Mouse (Mus musculus) c-Kit-negative CD71-positive TER-119-positive erythroid progenitor cells, embryonic 14.5 days (primary cell): ENCODE measurements around the gene Gm17334.
"Not testable (repeated sequence)": the region's sequence is repeated elsewhere in the genome, so short reads cannot be mapped to it uniquely, and the experiment has no call there.

Experiments used
- DNase-seq: peaks from one replicate; pipeline ENCODE4 v3.0.0-alpha.2; 2013; ENCODE audit warnings: low read depth, low spot score

The Gm17334 gene

GRCm38 (mm10) chr11:53771001-53771744 is 1.8 kb downstream of the Gm17334 start:
- DNase-seq = no peak

GRCm38 (mm10) chr11:53770125-53770791 is 2.7 kb downstream of the Gm17334 start:
- no peak for DNase-seq

GRCm38 (mm10) chr11:53769760-53770124 is 3.2 kb downstream of the Gm17334 start, which contains the start of gene Irf1:
TSS of gene Irf1 (plus strand) at chr11:53770014.
- DNase-seq = no peak

DNA sequence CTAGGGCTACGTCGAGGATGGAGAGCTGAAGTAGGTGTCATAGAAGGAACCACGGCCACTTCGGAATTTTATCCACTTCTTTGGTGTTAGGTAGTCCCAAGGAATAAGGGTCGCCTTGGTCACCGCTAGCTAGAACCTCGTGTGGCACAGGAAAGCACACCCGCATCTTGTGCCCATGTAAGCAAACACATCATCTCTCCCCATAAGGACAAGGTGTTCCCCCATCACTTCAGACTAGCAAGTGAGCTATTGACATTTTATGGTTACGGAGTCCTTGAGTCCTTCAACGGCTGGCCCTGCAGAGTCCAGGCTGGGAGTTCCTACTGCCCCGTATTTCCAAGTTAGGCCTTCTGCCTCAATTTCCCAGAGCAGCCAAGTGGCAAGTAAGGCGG is 3.8 kb downstream of the Gm17334 start:
- DNase-seq = no peak

DNA sequence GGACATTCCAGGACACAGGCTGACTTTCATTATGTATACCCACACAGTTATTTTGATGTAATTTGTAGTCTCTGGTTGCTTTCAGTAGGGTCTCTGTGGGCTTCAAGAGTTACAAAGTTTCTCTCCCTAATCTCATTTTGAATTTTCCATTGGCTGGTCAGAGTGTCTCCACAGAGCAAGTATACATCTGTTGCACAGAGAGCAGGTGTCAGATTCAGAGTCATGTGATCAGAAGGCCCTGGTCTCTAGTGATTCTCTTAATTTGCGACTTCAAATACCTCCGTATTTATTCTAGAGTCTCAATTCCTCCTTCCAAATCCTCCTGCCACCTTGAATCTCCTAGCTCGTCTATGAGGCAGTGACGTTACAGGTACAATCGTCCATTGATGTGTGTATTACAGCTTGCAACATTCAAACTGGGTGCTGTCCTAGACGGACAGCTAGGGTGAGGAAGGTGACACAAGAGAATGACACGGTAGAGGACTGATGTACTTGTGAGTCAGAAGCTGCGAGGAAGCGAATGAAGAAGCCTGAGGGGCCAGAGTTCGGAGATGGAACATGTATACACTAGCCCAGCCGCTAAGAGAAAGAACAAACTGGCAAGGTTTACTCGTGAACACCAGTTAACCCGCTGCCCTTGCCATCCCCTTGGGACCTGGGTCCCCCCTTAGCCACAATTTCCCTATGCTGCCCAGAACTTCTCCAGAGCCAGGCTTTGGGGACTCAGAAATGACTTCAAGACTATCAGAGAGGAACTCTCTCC is 4.4 kb downstream of the Gm17334 start:
- DNase-seq = no peak

DNA sequence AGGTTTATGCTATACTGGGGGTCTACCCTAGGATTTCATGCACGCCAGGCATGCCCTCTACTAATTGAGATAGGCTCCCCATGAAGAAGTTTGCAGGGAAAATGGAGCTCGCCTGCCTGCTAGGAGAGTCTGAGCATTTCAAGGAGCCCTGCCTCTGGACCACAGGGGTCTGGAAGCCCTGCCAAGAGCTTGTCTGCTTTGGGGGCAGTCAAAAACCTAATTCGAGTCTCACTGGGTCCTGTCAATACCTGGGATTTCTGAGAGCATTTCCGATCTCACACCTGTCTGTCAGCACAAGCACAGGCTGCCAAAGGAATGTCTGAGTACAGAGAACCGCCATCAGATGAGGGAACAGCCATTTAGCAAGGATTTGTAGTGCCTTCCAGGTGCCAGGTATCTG is 8.4 kb downstream of the Gm17334 start:
- no peak for DNase-seq

GRCm38 (mm10) chr11:53763496-53764140 is 9.4 kb downstream of the Gm17334 start:
- DNase-seq = no peak

GRCm38 (mm10) chr11:53762827-53763495 is 10.0 kb downstream of the Gm17334 start:
- DNase-seq = no peak

GRCm38 (mm10) chr11:53762426-53762825 is 10.6 kb downstream of the Gm17334 start:
- no peak for DNase-seq

DNA sequence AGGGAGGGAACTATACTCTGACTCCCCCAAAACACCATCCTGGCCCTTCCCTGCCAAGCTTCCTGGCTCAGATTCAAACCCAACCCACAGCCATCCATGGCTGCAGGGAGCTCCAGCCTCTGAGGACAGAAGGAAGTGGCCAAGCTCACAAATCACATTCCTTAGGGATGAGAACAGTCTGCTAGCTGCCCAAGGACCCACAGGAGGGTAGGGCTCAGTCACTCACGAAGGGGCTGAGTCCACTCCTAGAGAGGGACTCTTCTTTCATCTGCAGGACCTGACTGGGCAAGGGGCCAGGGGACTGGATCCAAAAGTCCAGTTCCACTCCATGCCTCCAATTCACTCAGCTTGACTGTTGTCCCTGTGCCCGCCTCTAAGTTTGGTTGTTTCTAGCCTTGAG is 11.2 kb downstream of the Gm17334 start:
- no peak for DNase-seq

DNA sequence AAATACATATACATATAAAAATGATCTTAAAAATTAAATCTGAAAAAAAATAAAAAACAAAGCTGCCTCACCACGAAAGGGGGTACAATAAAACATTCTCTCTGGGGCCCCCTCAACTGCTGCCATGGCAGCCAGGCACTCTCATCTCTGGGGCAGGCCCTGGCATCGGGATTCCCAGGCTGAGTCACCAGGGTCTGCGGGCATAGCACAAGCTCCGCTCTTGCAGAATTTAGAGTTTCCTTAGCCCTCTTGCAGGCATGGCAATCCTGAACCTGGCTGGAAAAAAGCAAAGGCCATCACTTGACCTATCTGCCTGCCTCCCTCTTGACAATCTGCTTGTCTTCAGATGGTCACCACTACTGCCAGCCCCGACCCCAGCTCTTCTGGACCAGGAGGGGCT is 11.7 kb downstream of the Gm17334 start:
- DNase-seq = no peak

GRCm38 (mm10) chr11:53759545-53760406 is 13.2 kb downstream of the Gm17334 start:
- no peak for DNase-seq

DNA sequence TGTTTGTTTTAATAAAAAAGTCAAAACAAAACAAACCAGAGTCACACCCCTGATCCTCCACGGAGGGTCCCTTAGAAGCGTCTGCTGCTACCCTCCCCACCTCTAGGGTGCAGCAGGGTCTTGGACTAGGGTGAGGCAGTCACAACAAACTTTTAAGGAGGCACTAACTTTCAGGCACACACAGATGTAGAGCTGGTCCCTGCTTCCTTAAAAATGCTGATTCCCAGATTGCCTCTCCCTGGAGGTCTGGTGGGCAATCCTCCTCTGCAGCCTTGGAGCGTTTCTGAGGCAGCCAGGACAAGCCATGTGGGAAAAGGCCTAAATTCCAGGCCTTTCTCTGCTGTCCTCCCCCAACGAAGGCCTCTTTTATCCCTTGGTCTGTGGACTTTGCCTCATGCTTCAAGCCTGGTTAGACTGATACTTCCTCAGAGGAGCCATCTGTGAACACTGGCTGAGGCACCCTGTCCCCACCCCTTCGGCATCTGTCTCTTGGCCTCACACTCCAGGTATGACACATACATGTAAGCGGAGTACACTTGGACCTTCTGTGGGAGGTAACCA is 14.1 kb downstream of the Gm17334 start:
- DNase-seq = no peak

DNA sequence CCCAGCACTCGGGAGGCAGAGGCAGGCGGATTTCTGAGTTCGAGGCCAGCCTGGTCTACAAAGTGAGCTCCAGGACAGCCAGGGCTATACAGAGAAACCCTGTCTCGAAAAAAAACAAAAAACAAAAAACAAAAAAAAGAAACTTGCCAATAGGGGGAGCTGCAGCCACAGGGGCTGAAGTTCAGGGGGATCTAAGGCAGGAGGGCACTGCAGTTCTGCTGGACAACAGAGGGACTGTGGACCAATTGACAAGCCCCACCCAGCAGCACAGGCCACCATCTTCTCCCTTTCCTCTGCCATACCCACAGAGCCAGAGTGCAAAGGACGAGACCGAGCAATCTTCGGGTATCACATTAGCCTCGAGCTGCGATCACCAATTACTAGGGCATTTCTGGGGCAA is 15.0 kb downstream of the Gm17334 start:
- DNase-seq = not testable (repeated sequence)

DNA sequence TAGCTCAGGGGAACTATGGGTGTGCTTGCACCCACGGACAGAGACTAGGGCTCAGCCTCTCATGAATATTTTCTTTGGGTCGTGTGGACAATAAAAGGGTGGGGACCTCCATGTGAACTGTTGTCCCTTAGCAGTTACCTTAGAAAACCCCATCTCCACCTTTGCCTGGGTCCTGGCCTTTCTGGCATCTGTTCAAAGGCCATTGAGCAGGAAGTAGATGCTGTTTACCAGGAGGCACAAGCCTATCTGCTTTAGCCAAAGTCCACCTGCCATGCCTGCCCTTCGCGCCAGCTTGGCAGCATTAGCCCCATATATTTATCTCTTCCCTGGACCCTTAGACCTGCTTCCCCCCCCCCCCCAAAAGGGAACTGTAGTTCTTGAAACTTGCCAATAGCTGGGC is 15.4 kb downstream of the Gm17334 start:
- no peak for DNase-seq

- no peak for DNase-seq
These were observed 17.9 kb downstream of the Gm17334 start for GRCm38 (mm10) chr11:53755011-53755595.

DNA sequence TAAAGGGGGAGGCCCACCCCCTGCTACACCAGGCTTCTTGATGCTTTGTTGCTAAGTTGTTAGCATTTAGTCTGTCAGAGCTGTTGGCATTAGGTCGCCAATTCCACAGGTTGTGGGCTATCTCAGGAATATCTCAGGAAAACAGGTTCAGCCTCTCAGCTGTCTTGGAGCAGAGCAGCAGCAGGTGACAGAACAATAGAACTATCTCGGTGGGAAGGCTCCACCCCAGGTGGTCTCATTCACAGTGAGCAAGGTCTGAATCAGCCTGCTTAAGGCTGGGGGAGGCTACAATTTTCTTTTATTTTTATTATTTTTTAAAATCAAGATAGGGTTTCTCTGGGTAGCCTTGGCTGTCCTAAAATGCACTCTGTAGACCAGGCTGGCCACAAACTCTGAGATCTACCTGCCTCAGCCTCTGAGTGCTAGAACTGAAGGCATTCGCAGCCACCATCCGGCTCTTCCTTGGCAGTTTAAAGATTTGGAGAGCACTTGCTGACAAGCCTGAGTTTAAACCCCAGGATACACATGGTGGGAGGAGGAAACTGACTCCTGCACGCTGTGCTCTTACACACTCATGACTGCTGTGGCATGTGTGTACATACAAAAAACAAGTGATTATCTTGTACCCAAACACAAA is 23.2 kb downstream of the Gm17334 start:
- no peak for DNase-seq

GRCm38 (mm10) chr11:53749306-53749705 is 23.7 kb downstream of the Gm17334 start:
- DNase-seq = no peak

DNA sequence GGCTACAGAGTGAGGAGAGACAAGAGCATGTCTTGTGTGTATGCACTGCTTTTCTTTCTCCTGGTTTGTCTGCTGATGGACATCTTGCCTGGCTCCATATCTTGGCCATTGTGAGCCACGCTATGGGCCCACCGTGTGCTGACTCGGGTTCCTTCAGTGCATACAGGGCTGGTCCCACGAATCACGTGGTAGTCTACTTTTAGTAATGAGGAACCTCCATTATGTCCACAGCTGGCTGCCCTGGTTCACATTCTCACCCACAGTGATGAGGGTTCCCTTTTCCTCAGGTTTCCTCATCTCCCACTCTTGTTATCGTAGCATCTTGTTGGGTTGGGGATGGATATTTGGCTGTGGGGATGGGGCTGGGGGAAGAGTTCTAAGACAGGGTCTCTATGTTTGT is 24.4 kb downstream of the Gm17334 start:
- DNase-seq = no peak
